Mouse (Mus musculus) MN1 (cell line): ENCODE measurements around the gene Amigo3.
A peak's percentile ranks its signal among the peaks of the same experiment; 100 is the strongest.

ENCODE experiments used
- DNase-seq: peaks from one replicate; pipeline ENCODE4 v3.0.0-alpha.2; 2016; ENCODE audit warnings: low spot score

Gene Amigo3

GRCm38 (mm10) chr9:108083561-108083960 lies 30.6 kb downstream of the Amigo3 start:
- DNase-seq: no peak

GRCm38 (mm10) chr9:108085261-108085660 lies 32.3 kb downstream of the Amigo3 start:
- DNase-seq: no peak

GRCm38 (mm10) chr9:108090611-108091120 lies 37.7 kb downstream of the Amigo3 start:
- DNase-seq: no peak

- DNase-seq: no peak
Observed at GRCm38 (mm10) chr9:108093586-108093985, 40.6 kb downstream of the Amigo3 start.

DNA sequence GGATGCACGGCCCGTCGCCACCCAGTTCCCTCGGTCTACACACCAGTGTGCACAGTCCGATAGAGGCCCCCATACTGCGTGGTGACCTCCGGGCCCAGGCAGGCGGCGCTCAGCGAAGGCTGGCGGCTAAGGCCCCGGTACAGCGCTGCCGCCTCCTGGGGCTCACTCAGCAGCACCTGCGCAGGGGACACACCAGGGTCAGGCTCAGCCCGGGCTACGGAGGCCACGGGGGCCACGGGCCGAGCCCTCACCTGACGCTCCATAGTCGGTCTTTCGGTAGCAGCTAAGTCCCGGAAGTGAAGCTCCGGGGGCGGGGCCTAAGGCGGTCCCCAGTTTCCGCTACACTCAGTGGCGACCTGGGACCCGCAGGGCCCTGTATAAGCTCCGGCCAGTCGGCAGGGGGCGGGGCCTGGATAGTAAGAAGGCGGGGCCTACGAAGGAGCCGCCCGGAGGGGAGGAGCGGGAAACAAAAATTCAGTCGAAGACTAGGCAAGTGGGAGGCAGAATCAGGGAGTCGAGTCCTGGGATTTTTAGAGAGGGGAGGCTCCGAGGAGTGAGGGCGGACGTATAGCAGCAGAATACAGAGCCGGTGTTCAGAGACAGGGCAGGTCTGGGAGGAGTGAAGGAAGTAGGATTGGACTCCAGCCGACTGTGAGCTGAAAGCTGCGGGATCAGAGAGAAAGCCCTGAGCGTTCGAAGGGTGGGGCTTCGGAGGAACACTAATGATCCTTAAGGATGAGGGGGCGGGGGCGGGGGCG lies 41.4 kb downstream of the Amigo3 start, which contains the start of gene Apeh:
TSS of gene Apeh (minus strand) at position 423 of the 758 bp plus-strand sequence.
- DNase-seq: peak; percentile 91

DNA sequence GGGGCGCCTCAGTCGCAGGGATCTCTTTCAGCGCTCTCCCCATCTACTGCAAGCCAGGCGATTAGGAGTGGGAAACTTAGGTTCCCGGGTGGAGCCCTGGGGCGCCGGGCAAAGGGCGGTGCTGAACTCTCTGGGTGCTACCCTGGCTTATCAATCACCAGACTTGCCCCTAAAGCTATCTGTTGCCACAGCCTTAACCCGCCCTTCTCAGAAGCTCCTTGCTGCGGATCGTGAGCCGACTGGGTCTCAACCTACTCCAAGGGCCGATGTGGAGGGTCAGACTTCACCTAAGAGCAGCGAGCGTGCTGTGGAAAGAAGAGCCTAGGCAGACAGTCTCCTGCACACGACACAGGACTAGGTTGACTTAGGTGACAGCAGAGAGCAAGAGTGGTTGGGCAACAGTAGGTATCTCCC lies 42.0 kb downstream of the Amigo3 start:
- no peak for DNase-seq

DNA sequence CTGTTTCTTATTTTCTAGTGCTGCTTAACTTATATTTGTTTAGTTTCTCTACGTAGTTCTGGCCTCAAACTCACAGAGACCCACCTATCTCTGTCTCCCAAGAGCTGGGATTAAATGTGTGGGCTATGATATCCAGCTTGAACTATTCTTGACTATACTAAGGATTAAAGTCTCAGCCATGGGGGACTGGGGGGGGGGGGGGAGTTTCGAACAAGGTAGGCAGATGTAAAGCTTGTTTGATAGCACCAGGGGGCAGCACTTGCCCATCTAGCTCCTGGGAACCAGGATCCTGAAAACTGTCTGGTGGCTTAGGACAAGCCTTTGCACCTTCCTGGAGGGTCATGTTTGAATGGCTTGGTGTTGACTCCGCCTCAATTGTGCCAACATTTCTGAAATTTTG lies 42.6 kb downstream of the Amigo3 start:
- peak; percentile 75 for DNase-seq

DNA sequence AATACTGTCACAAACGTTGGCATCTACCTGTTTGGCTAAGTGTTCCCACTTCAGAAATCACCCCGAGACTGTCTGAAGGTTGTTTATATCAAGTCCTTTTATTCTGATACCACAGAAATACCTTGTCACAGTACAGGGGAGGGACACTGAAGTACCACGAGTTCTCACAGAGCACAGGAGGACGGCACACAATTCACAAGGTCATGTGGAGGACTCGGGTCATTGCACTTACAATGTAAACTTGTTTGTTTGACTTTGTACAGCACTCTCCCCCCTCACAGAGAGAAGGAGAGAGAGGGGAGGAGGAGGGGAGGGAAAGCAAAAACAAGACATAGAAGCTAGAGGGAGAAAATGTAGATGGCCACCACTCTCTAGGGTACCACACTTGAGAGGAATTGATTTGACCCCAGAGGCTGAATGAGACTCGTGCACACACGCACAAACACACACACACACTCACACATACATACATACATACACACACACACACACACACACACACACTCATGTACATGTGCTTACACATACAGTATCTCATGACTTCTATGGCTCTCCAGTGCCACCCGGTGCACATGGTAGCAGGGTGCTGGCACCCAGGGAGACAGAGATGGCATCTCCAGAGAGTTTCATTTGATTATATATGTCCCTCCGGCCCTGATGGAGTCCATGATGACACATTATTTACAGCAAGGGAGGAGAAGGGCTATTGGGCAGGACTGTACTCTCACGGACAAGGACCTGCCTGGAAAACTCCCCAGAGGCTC lies 43.2 kb downstream of the Amigo3 start:
- DNase-seq: no peak

- no peak for DNase-seq
Observed at GRCm38 (mm10) chr9:108099619-108100018, 46.7 kb downstream of the Amigo3 start.

DNA sequence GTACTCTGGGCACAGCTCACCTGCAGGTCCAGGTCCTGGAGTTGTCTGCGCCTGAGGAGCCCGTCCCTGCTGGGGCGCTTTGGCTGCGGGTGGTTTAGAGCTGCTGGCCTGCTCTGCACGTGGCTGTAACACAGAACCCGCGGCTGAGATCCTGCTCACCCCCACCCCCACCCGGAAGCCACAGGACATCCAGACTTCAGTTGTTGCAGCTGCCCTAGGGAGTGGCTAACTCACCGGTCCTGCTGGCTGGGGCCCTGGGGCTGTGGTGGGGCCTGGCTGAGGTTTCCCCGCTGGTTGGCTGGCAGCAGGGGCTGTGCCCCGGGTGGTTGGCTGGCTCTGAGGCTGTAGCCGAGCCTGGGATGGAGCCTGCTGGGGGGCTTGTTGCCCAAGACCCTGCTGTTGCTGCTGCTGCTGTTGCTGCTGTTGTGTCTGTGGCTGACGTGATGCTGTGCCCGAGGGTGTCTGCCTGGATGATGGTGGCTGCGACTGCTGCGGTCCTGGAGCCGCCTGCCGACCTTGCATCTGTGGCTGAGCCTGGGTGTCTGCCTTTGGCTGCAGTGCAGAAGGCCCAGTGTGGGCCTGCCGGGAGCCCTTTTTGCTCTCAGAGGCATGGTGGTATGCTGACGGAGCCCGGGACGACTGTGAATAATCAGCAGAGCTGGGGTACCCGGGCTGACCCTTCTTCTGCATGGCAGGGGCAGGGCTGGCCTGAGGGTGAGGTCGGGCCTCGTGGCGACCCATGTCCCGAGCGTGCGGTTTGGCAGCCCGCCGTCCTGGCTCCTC lies 52.0 kb downstream of the Amigo3 start:
- no peak for DNase-seq
